Mouse (Mus musculus): ENCODE results near the gene Slbp. TPM values are rescaled to one million over a fixed set of nuclear protein-coding genes. Genes with fewer than 3 reads are reported as not detected.

Gene Slbp
- polyA plus RNA-seq, 1 experiment from 2014 or later: 238 TPM

DNA sequence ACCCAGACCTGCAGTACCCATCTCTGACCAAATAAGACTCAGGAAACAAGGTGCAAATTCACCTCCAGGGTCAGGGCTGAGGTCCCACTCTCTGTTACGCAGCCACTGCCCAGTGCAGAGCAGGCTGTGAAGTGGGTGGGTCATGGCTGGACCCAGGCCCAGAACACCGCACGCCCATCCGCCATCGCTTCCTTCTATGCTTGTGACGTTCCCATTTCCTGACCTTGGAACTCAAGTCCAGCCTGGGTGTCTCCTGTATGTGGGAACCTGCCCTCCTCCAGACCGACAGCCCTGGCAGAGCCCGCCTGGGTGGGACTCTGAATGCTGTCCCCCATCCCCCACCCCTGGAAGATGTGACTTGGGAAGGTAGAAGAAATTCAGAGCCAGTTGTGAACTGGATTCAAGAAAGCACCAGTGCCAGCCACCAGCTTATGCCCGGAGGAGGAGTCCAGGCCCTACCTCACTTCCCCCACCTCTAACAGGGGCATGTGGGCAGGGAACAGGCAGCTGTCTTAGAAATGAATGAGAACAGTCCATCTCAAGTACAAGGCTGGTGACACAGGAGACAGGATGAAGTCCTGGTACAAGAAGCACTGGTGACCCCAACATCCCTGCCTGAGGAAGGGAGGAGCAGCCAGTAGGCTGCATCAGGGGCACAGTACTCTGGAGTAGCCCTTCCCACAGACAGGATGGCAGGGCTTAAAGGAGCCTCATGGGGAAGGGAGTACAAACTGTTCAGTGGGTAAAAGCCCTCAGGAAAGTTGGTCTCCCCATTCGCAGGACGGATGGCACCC is 37.7 kb upstream of the Slbp start:
- Histone ChIP-seq H3K9me3 (replicated peaks) (no peaks in the 10 kb centered on the region), H3K27me3 (peaks cover 12% of the 10 kb centered on the region), H3K36me3 (no peaks in the 10 kb centered on the region), H3K4me1 (peaks cover 50% of the 10 kb centered on the region), H3K27ac (no peak overlapping the region), H3K4me2 (no peak overlapping the region), H3K9ac (no peak overlapping the region), H3K4me3 (replicated peaks) (no peak overlapping the region)
- WGBS: 68% methylated on average over 11 of the region's 11 CpGs
- no peak for ATAC-seq (replicated peaks; ENCODE audit: low FRiP score)

DNA sequence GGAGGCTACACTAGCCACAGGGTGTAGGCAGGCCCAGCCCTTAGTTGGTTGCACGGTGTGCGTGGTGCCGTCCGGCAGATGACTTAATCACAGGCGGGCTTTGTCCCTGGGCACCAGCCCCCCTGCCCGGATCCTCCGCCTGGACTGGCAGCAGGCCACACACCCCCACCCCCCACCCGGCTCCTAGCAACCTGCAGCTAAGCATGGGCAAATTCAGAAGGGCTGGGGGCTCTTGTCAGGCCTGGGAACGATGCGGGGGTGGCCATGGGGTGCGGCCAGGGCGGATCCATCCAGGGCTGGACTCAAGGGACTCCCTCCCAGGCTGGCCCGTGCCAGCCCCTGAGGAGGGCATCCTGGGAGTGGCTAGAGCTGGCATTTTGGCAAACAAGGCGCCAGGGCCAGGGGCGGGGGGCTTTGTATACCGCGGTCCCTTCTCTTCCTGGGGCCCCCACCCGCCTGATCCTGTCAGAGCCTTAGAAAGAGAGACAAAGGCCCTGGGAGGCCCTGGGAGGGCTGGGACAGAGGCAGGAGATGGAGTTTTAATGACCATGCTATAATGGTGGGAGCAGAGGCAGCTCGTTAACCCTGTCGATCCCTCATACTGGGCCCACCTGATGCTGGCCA is 37.0 kb upstream of the Slbp start:
- Histone ChIP-seq H3K27ac (0 out of 2 replicates have a peak overlapping the region, but pooled peaks have one; percentile 22), H3K27me3 (peaks cover 11% of the 10 kb centered on the region), H3K36me3 (no peaks in the 10 kb centered on the region), H3K9me3 (replicated peaks) (no peaks in the 10 kb centered on the region), H3K9ac (no peak overlapping the region), H3K4me1 (peaks cover 43% of the 10 kb centered on the region), H3K4me3 (replicated peaks) (no peak overlapping the region), H3K4me2 (no peak overlapping the region)
- ATAC-seq (replicated peaks; ENCODE audit: low FRiP score): 0 out of 2 replicates have a peak, but pooled peaks have one; percentile 11
- WGBS: 33% methylated on average over 20 of the region's 20 CpGs

DNA sequence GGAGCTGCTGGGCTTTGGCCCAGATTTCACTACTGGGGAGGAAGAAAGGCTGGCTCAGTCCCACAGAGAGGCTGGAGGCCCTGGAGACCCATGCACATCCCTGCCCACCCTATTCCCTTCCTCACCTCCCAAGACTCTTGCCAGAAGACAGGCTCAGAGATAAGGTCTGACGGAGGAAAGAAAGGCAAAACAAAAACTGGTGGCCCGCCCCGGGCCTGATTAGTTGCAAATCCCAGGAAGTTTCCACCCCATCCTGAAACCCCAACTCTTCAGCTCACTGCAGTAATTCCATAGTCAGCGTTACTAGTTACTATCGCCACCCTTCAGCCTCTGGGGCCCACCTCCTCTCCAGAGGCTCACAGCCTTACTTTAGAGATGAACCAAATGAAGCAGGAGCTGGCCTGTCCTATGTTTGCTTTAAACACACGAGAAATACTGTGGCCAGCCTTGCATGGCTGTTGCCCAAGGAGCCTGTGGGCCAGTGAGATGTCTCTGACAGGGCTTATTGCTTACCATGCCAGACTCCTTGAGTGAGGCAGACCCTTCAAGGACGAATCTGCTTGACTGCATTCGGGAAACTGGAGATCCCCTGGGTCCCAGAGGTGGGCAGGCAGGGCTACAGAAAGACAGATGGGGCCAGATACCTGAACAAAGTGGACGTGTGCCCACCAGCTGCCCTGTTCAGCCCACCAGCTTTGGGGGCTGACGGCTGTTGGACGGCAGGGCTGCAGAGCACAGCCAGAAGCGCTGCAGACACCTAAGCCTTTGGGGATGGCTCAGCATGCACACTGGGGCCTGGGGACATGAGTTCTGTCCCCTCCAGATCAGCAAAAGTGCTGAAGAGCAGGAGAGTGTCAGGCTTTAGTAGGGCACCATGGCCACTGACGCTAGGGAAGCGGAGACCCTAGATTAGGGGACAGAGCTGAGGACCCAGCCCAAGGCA is 36.2 kb upstream of the Slbp start:
- ATAC-seq (replicated peaks; ENCODE audit: low FRiP score): no peak
- H3K9me3 ChIP-seq (replicated peaks): no peaks in the 10 kb centered on the region
- no peak overlapping the region for H3K4me3 ChIP-seq (replicated peaks)
- H3K27me3 ChIP-seq: peaks cover 8% of the 10 kb centered on the region; the same call in 1 of the 2 replicates
- WGBS: 63% methylated on average over 14 of the region's 14 CpGs
- H3K4me1 ChIP-seq: peaks cover 41% of the 10 kb centered on the region
- no peak overlapping the region for H3K9ac ChIP-seq
- no peak overlapping the region for H3K4me2 ChIP-seq
- no peaks in the 10 kb centered on the region for H3K36me3 ChIP-seq
- peak overlapping the region; percentile 22; the same call in 1 of the 2 replicates for H3K27ac ChIP-seq

DNA sequence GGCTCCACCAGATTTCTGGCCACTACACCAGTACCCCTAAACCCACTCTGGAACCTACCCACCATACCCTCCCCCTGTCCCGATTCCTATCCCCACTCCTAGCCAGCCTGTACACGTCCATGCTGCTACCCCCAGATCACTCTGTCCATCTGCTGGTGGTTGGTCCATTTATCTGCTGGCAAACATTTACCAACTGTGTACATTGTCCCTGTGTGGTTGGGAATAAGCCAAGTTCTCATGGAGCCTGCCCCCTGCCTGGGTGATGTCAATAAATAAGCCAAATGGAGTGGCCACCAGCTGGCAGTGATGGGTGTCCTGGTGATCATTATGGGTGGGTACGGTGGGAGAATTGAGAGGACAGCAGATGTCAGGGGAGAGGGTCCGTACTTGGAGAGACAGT is 34.8 kb upstream of the Slbp start:
- Histone ChIP-seq H3K36me3 (no peaks in the 10 kb centered on the region), H3K9ac (no peak overlapping the region), H3K4me1 (peaks cover 28% of the 10 kb centered on the region), H3K4me3 (replicated peaks) (no peak overlapping the region), H3K27me3 (peaks cover 2% of the 10 kb centered on the region; the same call in 1 of the 2 replicates), H3K9me3 (replicated peaks) (no peaks in the 10 kb centered on the region), H3K27ac (no peak overlapping the region), H3K4me2 (no peak overlapping the region)
- ATAC-seq (replicated peaks; ENCODE audit: low FRiP score): no peak
- 79% methylated on average over 4 of the region's 4 CpGs for WGBS

DNA sequence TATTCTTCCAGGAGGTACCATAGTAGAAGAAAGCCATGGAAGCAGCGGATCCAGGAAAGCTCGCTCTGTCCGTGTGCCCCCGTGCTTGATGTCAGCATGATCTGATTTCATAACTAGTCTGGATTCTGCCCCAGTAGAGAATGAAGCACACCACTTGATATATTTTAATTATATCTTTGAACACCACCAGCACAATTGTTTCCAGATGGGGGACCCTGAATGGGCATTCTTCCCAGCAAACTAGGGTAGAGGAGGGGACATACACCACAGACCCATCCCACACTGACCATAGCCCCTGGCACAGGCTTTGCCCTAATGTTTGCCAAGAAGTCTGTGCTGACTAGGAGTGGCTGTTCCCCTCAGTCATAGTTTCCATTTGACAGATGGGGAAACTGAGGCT is 32.6 kb upstream of the Slbp start:
- 0 out of 2 replicates have a peak, but pooled peaks cover 2% of the 10 kb centered on the region for H3K27me3 ChIP-seq
- WGBS: 92% methylated on average over 4 of the region's 4 CpGs
- no peak overlapping the region for H3K4me2 ChIP-seq
- H3K4me3 ChIP-seq (replicated peaks): no peak overlapping the region
- H3K9ac ChIP-seq: no peak overlapping the region
- H3K4me1 ChIP-seq: peaks cover 20% of the 10 kb centered on the region
- H3K9me3 ChIP-seq (replicated peaks): no peaks in the 10 kb centered on the region
- no peaks in the 10 kb centered on the region for H3K36me3 ChIP-seq
- H3K27ac ChIP-seq: no peak overlapping the region
- ATAC-seq (replicated peaks; ENCODE audit: low FRiP score): no peak

DNA sequence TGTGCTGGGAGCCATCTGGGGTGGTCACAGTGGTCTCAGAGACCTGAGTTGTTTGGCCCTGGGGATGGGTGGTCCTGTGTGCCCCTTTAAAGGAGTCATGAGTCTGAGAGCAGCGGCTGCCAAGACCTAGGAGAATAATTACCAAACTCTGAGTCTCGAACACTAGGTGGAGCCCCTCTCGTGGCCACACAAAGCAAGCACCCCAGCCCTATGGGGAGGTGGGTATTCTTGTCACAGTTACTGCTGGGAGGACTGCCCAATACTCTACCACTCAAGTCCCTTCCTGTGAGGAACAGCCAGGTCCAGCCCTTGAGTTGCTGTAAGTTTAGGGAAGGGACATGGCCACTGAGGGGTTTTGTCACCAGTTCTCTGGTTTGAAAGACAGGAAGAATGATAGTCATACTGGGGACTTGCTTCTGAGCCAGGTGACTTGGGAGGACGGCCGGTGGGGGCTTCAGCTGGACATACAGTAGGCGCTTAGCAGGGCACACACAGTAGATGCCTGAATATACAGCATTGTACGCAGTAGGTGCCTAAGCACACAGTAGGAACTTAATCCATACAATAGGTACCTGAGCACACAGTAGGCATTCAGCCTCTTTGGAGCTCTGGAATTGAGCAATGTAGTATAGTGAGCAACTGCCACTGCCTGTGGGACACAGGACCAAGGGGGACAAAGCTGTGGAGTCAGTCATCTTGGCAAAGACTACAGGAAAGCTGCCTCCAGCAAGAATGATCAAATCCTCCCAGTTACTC is 31.7 kb upstream of the Slbp start:
- WGBS: 44% methylated on average over 7 of the region's 7 CpGs
- no peak overlapping the region for H3K27ac ChIP-seq

DNA sequence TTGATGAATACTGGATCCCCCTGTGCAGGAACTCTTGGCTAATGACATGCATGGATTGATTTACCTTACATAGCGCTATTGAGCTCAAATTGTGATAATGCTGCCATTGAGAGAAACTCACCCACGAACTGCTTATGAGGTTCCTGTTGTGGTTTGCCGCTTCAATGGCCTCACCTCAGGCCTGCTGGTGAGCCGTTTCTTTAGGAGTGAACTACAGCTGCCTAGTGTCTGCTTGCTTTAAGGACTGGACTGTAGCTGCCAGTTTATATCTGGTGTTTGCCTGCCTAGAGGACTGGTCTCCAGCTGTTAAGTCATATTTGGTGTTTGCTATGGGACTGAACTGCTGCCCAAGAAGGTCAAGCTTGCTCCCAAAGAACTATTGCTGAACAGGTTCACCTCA is 30.6 kb upstream of the Slbp start:
- Histone ChIP-seq H3K4me3 (replicated peaks) (no peak overlapping the region), H3K27me3 (no peaks in the 10 kb centered on the region)
- WGBS: 69% methylated on average over 4 of the region's 4 CpGs

More for the DNA sequence above, 31.7 kb upstream of the Slbp start:
- no peaks in the 10 kb centered on the region for H3K9me3 ChIP-seq (replicated peaks)
- H3K36me3 ChIP-seq: no peaks in the 10 kb centered on the region
- no peak overlapping the region for H3K9ac ChIP-seq
- no peak overlapping the region for H3K4me3 ChIP-seq (replicated peaks)
- H3K27me3 ChIP-seq: 0 out of 2 replicates have a peak, but pooled peaks cover 2% of the 10 kb centered on the region
- no peak for ATAC-seq (replicated peaks; ENCODE audit: low FRiP score)
- peaks cover 11% of the 10 kb centered on the region for H3K4me1 ChIP-seq
- no peak overlapping the region for H3K4me2 ChIP-seq

DNA sequence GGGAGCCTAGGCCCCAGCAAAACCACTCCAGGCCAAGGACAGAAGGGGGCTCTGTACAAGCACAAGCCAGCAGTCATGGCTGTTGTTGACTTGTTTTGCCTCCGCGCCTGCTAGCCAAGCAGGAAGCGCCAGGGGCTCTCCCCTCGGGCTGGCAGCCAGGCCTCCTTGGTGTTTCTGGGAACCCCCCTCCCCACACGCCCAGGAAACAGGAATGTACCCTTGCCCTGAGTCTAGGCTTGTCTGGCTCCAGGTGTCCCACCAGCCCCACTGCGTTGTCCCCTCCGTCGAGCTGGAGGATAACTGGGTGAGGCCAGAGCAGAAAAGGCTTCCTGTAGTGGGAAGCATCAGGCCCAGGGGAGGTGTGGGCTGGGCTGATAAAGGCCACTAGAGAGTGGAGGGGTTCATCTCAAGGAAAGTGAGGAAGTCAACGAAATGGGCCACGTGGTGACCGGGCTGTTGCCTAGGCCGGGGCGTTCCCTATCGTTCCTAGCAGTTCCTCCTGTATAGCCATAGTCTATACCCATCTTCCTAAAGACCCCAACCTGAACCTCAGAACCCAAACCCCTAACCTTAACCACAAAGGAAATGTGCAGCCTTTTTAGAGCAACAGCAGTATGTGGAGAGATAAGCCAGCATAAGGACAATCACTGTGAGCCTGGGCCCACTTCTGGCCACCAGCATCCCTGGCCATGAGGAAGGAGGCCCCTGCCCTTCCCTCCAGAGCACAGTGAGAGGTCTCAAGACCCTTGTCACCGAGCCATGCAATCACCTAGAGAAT is 29.4 kb upstream of the Slbp start:
- ATAC-seq (replicated peaks; ENCODE audit: low FRiP score): no peak
- Histone ChIP-seq H3K4me3 (replicated peaks) (no peak overlapping the region), H3K4me2 (no peak overlapping the region), H3K36me3 (no peaks in the 10 kb centered on the region), H3K4me1 (peaks cover 5% of the 10 kb centered on the region; the same call in 1 of the 2 replicates), H3K9me3 (replicated peaks) (no peaks in the 10 kb centered on the region), H3K27ac (no peak overlapping the region), H3K9ac (no peak overlapping the region), H3K27me3 (no peaks in the 10 kb centered on the region)
- 78% methylated on average over 15 of the region's 15 CpGs for WGBS

More for the DNA sequence above, 30.6 kb upstream of the Slbp start:
- Histone ChIP-seq H3K9me3 (replicated peaks) (no peaks in the 10 kb centered on the region), H3K9ac (no peak overlapping the region), H3K4me2 (no peak overlapping the region), H3K27ac (no peak overlapping the region), H3K36me3 (no peaks in the 10 kb centered on the region), H3K4me1 (peaks cover 5% of the 10 kb centered on the region; the same call in 1 of the 2 replicates)
- ATAC-seq (replicated peaks; ENCODE audit: low FRiP score): no peak

DNA sequence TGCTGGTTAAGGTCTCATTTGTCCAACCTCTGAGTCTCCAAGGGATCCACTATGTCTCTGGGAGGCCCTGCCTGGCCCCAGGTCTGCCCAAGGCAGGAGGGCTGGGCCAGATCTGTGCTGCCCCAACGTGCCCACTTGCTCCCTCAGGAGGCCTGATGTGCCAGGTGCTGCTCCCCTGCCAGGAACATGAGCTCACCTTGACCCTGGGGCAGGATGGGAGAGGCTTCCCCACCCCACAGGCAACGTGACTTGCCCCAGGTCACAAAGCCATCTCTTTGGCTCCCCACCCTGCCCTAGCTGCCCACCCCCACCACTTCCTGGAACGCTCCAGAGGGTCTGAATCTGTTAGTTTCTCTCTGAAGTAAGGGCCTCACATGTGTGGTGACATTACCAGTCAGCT is 28.7 kb upstream of the Slbp start:
- WGBS: 52% methylated on average over 3 of the region's 3 CpGs
- H3K27ac ChIP-seq: no peak overlapping the region
- no peaks in the 10 kb centered on the region for H3K9me3 ChIP-seq (replicated peaks)
- H3K9ac ChIP-seq: no peak overlapping the region
- H3K27me3 ChIP-seq: no peaks in the 10 kb centered on the region
- H3K4me1 ChIP-seq: peaks cover 5% of the 10 kb centered on the region; the same call in 1 of the 2 replicates
- ATAC-seq (replicated peaks; ENCODE audit: low FRiP score): no peak
- H3K36me3 ChIP-seq: no peaks in the 10 kb centered on the region
- H3K4me3 ChIP-seq (replicated peaks): no peak overlapping the region
- H3K4me2 ChIP-seq: no peak overlapping the region

DNA sequence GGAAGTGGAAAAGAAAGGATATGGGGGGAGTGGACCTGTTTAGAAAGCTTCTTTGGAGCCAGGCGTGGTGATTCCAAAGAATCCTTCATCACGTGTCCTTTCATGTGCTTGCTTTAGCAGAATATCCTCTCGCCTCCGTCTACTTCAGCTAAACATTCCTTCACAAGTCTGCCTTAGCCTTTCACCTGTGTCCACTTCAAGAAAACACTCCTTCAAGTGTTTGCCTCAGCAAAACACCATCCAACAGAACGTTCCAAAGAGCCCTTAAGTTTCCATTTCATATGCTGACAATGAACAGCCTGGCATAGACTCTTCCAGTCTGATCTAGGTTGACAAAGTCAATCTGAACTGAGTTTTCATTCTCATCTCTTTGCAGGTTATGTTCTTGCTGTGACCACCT is 25.9 kb upstream of the Slbp start:
- Histone ChIP-seq H3K4me2 (no peak overlapping the region), H3K9ac (no peak overlapping the region), H3K9me3 (replicated peaks) (no peaks in the 10 kb centered on the region), H3K36me3 (peaks cover 5% of the 10 kb centered on the region), H3K27ac (no peak overlapping the region), H3K4me1 (0 out of 2 replicates have a peak, but pooled peaks cover 4% of the 10 kb centered on the region), H3K4me3 (replicated peaks) (no peak overlapping the region), H3K27me3 (no peaks in the 10 kb centered on the region)
- WGBS: 84% methylated on average over 5 of the region's 5 CpGs
- no peak for ATAC-seq (replicated peaks; ENCODE audit: low FRiP score)
